Mouse (Mus musculus) embryo, embryonic 10.5 days (tissue): Measurements from ENCODE around the gene Vti1a.

Experiments
- DNase-seq: peaks from one replicate; pipeline ENCODE4 v3.0.0-alpha.2; 2015; ENCODE audit warnings: low spot score

Vti1a gene

GRCm38 (mm10) chr19:55461963-55462362 lies 145.9 kb downstream of the Vti1a start:
- DNase-seq: no peak

- no peak for DNase-seq
Measured at GRCm38 (mm10) chr19:55463670-55464069, 147.6 kb downstream of the Vti1a start.

GRCm38 (mm10) chr19:55469301-55470051 lies 153.4 kb downstream of the Vti1a start:
- peak; percentile 13 for DNase-seq

GRCm38 (mm10) chr19:55472582-55472981 lies 156.5 kb downstream of the Vti1a start:
- no peak for DNase-seq

GRCm38 (mm10) chr19:55474225-55474624 lies 158.1 kb downstream of the Vti1a start:
- DNase-seq: no peak

- no peak for DNase-seq
Measured at GRCm38 (mm10) chr19:55480526-55480925, 164.4 kb downstream of the Vti1a start.

GRCm38 (mm10) chr19:55481308-55481707 lies 165.2 kb downstream of the Vti1a start:
- peak; percentile 69 for DNase-seq

GRCm38 (mm10) chr19:55483526-55483925 lies 167.4 kb downstream of the Vti1a start:
- DNase-seq: no peak

GRCm38 (mm10) chr19:55484559-55484958 lies 168.5 kb downstream of the Vti1a start:
- DNase-seq: no peak

GRCm38 (mm10) chr19:55486473-55486872 lies 170.4 kb downstream of the Vti1a start:
- peak; percentile 29 for DNase-seq

GRCm38 (mm10) chr19:55491126-55492076 lies 175.3 kb downstream of the Vti1a start:
- peak; percentile 62 for DNase-seq

- peak; percentile 22 for DNase-seq
Measured at GRCm38 (mm10) chr19:55496333-55496732, 180.2 kb downstream of the Vti1a start.

- no peak for DNase-seq
Measured at GRCm38 (mm10) chr19:55499179-55499863, 183.2 kb downstream of the Vti1a start.

- DNase-seq: no peak
Measured at GRCm38 (mm10) chr19:55501985-55502384, 185.9 kb downstream of the Vti1a start.

GRCm38 (mm10) chr19:55503771-55504170 lies 187.7 kb downstream of the Vti1a start:
- DNase-seq: no peak

- no peak for DNase-seq
Measured at GRCm38 (mm10) chr19:55507748-55508147, 191.7 kb downstream of the Vti1a start.

GRCm38 (mm10) chr19:55508239-55508638 lies 192.1 kb downstream of the Vti1a start:
- DNase-seq: no peak

- no peak for DNase-seq
Measured at GRCm38 (mm10) chr19:55508965-55509364, 192.9 kb downstream of the Vti1a start.

GRCm38 (mm10) chr19:55509618-55510017 lies 193.5 kb downstream of the Vti1a start:
- no peak for DNase-seq

GRCm38 (mm10) chr19:55513941-55514340 lies 197.8 kb downstream of the Vti1a start:
- no peak for DNase-seq

GRCm38 (mm10) chr19:55520236-55520635 lies 204.1 kb downstream of the Vti1a start:
- no peak for DNase-seq

GRCm38 (mm10) chr19:55523340-55523739 lies 207.2 kb downstream of the Vti1a start:
- no peak for DNase-seq
